ENCODE assay signal across 11 mouse cellular contexts in the genomic region with DNA sequence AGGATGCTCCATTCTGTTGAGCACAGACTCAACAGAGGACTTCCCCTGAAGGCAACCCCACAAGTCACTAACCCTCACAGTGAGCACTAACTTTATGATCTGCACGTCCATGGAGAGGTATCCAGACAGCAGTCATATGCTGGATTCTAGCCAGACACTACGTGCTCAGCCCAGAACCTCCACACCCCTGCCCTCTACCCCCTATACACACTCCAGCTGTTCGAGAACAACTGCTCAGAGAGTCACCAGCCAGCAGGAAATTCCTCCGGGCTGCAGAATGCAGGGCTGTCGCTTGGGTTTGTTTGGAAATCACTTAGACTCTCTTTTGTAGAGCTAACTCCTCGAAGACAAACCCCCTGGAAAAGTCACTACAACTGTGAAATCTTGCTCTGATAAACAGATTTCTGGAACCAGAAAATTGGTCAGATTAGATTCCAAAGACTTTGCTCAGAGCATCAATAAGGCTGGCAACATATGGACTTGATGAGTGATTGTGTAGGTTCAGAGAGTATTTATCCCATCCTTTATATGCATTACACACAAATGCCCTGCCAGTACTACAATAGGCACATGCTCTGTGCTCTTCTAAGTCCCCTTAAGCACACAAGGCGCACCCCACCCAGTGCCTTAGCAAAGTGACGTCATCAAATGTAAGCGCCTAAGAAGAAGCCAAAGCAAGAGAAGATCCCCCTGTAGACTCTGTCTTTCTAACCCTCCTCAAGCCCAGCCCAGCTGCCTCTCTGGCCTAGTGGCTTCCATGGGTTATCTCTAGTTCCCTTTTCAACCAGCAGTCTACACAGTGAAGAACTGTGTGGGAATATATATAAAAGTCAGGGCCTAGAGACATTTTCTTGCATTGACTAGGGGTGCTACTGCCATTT.
DNase-seq lines count a peak whose midpoint lies in the region; ATAC-seq lines count a peak whose summit lies in the region.
"Had no signal": no experiment of that assay in that cellular context is flagged by ENCODE, and none has a peak within 500 bp of the region (broad histone marks: within the 10 kb centered on the region; RNA-seq: fewer than 3 reads in every experiment).

No protein-coding gene starts in this region.

- ATAC-seq in heart, embryonic 11.5 days (replicated peaks; ENCODE audit: insufficient number of reproducible peaks, low FRiP score, low TSS enrichment): no peak
- ATAC-seq in midbrain, embryonic 11.5 days (ENCODE audit: low FRiP score): peak; percentile 7; the same call in 1 of the 2 replicates
- no peak for ATAC-seq in midbrain, embryonic 16.5 days

- no peak overlapping the region for H3K27ac ChIP-seq in heart, embryonic 11.5 days (ENCODE audit: low read depth, low read length)
- H3K27ac ChIP-seq in midbrain, embryonic 11.5 days (ENCODE audit: low read depth, low read length): no peak overlapping the region
- no peak overlapping the region for H3K27ac ChIP-seq in midbrain, embryonic 16.5 days (ENCODE audit: low read length)
- H3K27ac ChIP-seq: neural tube, embryonic 12.5 days had no signal

- 43% methylated on average over 9 of the region's 9 CpGs for WGBS in heart, embryonic 11.5 days (ENCODE audit: insufficient replicate concordance)
- 44% methylated on average over 9 of the region's 9 CpGs for whole genome bisulfite sequencing in midbrain, embryonic 11.5 days
- 40% methylated on average over 9 of the region's 9 CpGs for WGBS in midbrain, embryonic 16.5 days

- H3K4me1 ChIP-seq in heart, embryonic 11.5 days (ENCODE audit: control insufficient read depth, insufficient read depth, low read length): peaks cover 31% of the 10 kb centered on the region
- peaks cover 34% of the 10 kb centered on the region for H3K4me1 ChIP-seq in midbrain, embryonic 11.5 days (ENCODE audit: control insufficient read depth, insufficient read depth, low read length)
- peaks cover 16% of the 10 kb centered on the region for H3K4me1 ChIP-seq in midbrain, embryonic 16.5 days (ENCODE audit: control insufficient read depth, insufficient read depth, low read length)

- H3K36me3 ChIP-seq in heart, embryonic 11.5 days (ENCODE audit: control insufficient read depth, insufficient read depth, low read length): no peaks in the 10 kb centered on the region
- peaks cover 3% of the 10 kb centered on the region; the same call in 1 of the 2 replicates for H3K36me3 ChIP-seq in midbrain, embryonic 11.5 days (ENCODE audit: control insufficient read depth, insufficient read depth, low read length)
- no peaks in the 10 kb centered on the region for H3K36me3 ChIP-seq in midbrain, embryonic 16.5 days (ENCODE audit: control insufficient read depth, insufficient read depth, low read length)
- H3K36me3 ChIP-seq: neural tube, embryonic 12.5 days had no signal

- H3K9me3 ChIP-seq in heart, embryonic 11.5 days (replicated peaks; ENCODE audit: control insufficient read depth, low read length): no peaks in the 10 kb centered on the region
- no peaks in the 10 kb centered on the region for H3K9me3 ChIP-seq in midbrain, embryonic 11.5 days (ENCODE audit: control insufficient read depth, low read length)
- H3K9me3 ChIP-seq in midbrain, embryonic 16.5 days (replicated peaks; ENCODE audit: control insufficient read depth, low read length, poor library complexity, severe bottlenecking): no peaks in the 10 kb centered on the region
- H3K9me3 ChIP-seq: neural tube, embryonic 12.5 days had no signal

- DNase-seq in heart, postnatal 10 days: peak; percentile 37 to 41
- DNase-seq in midbrain, embryonic 11.5 days (ENCODE audit: low spot score, missing footprints): peak; percentile 87
- peak; percentile 55 to 77 for DNase-seq in lung, postnatal 4 days
- no peak for DNase-seq in gastrocnemius, postnatal 25 days
- DNase-seq in left cerebral cortex, adult 18-20 months (ENCODE audit: low spot score in 2 of 2): no peak
- DNase-seq in spleen, postnatal 4 days (ENCODE audit: low spot score in 2 of 2): no peak
- DNase-seq: gastrocnemius, postnatal 36 days had no signal

- H3K9ac ChIP-seq in heart, embryonic 11.5 days (ENCODE audit: low read depth, low read length): no peak overlapping the region
- no peak overlapping the region for H3K9ac ChIP-seq in midbrain, embryonic 11.5 days (ENCODE audit: low read length)
- H3K9ac ChIP-seq in midbrain, embryonic 16.5 days (ENCODE audit: low read depth, low read length): no peak overlapping the region
- H3K9ac ChIP-seq: neural tube, embryonic 12.5 days had no signal

- no peaks in the 10 kb centered on the region for H3K27me3 ChIP-seq in heart, embryonic 11.5 days (ENCODE audit: control insufficient read depth, insufficient read depth, low read length)
- no peaks in the 10 kb centered on the region for H3K27me3 ChIP-seq in midbrain, embryonic 11.5 days (ENCODE audit: control insufficient read depth, insufficient read depth, low read length)
- no peaks in the 10 kb centered on the region for H3K27me3 ChIP-seq in midbrain, embryonic 16.5 days (ENCODE audit: control insufficient read depth, insufficient read depth, low read depth, low read length)
- H3K27me3 ChIP-seq: CH12.LX; neural tube, embryonic 12.5 days had no signal

- intact Hi-C loops in heart, postnatal 10 days (cut with DNase I): no loop called here

- H3K4me3 ChIP-seq in heart, embryonic 11.5 days (ENCODE audit: low read depth, low read length): no peak overlapping the region
- no peak overlapping the region for H3K4me3 ChIP-seq in midbrain, embryonic 11.5 days (ENCODE audit: low read depth, low read length)
- H3K4me3 ChIP-seq in midbrain, embryonic 16.5 days (ENCODE audit: low read depth, low read length): no peak overlapping the region
- H3K4me3 ChIP-seq: neural tube, embryonic 12.5 days had no signal

- H3K4me2 ChIP-seq in heart, embryonic 11.5 days: no peak overlapping the region
- H3K4me2 ChIP-seq in midbrain, embryonic 11.5 days: no peak overlapping the region
- no peak overlapping the region for H3K4me2 ChIP-seq in midbrain, embryonic 16.5 days (ENCODE audit: low read length)
- H3K4me2 ChIP-seq: neural tube, embryonic 12.5 days had no signal

Comparison
In these comparisons a context has a peak if more than half of its experiments do, and no peak if none do; other contexts are left out.
1. DNase-seq: peak in heart, postnatal 10 days (2 of 2), midbrain, embryonic 11.5 days (single experiment) and lung, postnatal 4 days (2 of 2); none in gastrocnemius, postnatal 25 days (single experiment), left cerebral cortex, adult 18-20 months (0 of 2) and spleen, postnatal 4 days (0 of 2).